Mouse (Mus musculus) T-helper 17 cell (primary cell): ENCODE measurements around the gene Olfr457.
"Not testable (repeated sequence)": the region's sequence is repeated elsewhere in the genome, so short reads cannot be mapped to it uniquely, and the experiment has no call there.

Experiments
- in situ Hi-C, 2 experiments: fragments of 300-600 bp; cut with MboI, MseI; formaldehyde crosslinking; loops; 1 replicate in 1 of 2; 2 replicates in 1 of 2; pipeline ENCODE4 v1.15.1; 2025; ENCODE audit warnings: high pct_unique_total_duplicates in 2 of 2

Gene Olfr457

DNA sequence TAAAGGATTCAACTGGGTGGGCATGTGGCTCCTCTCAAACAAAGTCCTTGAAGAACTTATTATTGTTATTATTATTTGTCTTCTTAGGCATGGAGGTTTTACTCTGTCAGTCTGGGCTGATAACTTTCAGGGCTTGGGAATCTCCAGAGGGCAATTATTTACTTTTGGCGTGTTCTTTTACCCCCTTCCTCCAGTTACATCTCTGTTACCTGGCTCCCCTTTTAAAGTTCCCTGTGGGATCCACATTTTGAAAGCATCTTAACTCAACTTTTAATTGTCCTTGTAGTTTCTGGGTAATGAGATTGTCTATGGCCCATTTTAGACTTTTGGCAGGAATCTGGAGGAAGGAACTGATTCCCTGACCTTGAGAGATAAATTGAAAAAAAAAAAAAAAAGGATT lies at the start of gene Olfr457:
TSS of gene Olfr457 (minus strand) at position 101 of the 400 bp plus-strand sequence.
- in situ Hi-C loops, result no loop called here

GRCm38 (mm10) chr6:42513461-42513860 lies 37.3 kb upstream of the Olfr457 start:
- in situ Hi-C loops, result no loop called here

DNA sequence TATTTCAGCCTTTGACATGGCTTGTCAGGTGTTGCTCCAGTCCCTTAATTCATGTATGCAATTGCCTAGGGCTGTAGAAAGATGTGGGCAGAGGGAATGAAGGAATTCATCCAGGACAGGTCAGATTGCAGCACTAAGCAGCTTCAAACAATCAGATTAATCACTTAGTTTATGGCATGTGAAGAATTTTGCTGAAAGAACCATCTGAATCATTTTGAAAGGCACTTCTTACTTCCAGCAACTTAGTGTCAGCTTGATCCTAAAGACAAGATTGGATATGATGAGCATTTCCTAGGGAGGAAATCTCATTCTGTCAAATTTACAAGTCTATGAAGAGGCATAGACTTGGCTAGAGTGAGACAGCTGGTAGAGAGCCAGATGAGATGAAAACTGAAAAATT lies 33.2 kb upstream of the Olfr457 start:
- in situ Hi-C loops, result no loop called here

DNA sequence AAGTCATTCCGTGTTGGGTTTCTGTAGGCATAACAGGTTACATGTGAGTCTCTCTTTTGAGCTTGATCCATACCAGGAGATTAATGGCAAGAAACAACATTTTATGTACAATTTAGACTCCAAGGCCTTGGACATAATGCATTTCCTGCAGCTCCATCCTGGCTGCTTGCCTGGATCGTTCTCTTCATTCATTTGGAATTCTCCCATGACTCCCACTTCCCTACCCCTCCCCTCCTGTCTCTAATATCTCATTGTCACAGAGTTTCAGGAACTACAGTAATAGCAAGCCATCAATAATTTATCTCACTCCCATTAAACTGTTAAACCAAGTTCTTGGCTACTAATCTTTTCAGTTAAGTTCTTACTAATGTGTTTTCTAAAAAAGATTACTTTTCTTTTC lies 27.3 kb upstream of the Olfr457 start:
- in situ Hi-C loops, result no loop called here

- in situ Hi-C loops, result no loop called here
These were observed 13.6 kb upstream of the Olfr457 start for GRCm38 (mm10) chr6:42489731-42490130.

GRCm38 (mm10) chr6:42487114-42487513 lies 11.0 kb upstream of the Olfr457 start, which contains the start of gene Olfr456:
Gene Olfr456 (minus strand): TSS chr6:42487214.
- in situ Hi-C loops, result no loop called here

DNA sequence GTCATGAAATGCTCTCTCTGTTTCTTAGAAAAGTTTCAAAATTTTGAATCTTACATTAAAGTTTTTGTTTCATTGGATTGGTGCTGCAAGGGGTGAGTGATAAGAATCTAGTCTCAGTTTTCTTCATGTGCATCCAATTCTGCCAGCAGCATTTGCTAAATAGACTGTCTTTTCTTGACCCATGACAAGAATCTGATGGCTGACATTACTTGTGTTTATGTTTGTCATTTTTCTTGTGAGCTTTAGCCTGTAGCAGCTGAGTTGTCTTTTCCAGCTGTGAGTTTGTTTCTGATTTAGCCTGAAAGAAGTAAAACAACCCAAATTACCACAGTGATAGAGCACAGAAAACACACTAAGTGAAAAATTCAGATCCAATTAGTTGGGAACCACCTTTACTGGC lies 8.5 kb upstream of the Olfr457 start:
- in situ Hi-C loops, result no loop called here

DNA sequence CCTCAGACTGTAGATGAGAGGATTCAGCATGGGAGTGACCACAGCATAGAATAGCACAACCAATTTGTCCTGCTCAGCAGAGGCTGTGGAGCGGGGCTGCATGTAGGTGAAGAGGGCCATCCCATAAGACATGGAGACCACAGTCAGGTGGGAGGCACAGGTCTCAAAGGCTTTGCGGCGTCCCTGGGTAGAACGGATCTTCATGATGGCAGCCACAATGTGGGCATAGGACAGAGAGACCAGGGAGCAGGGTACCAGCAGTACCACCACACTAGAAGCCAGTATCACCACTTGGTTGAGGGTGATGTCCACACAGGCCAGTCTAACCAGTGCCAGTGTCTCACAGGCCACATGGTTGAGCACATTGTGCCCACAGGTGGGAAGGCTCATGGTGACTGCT lies 4.8 kb downstream of the Olfr457 start:
- in situ Hi-C loops, result not testable (repeated sequence)

DNA sequence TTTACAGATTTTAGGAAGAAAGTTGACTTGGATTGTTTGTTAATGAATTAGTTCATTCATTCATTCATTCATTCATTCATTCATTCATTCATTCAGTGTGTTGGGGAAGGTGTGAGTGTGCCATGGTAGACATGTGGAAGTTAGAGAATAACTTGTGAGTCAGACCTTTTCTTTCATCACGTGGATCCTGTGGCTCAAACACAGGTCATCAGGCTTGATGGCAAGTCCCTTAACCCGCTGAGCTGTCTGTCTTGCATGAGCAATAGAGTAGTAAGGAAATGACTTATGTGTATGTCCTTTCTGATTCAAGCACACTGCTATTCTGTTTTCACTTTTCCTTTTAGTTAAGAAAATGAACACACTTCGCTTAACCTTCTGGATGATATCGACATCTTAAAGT lies 5.6 kb downstream of the Olfr457 start:
- in situ Hi-C loops, result no loop called here

DNA sequence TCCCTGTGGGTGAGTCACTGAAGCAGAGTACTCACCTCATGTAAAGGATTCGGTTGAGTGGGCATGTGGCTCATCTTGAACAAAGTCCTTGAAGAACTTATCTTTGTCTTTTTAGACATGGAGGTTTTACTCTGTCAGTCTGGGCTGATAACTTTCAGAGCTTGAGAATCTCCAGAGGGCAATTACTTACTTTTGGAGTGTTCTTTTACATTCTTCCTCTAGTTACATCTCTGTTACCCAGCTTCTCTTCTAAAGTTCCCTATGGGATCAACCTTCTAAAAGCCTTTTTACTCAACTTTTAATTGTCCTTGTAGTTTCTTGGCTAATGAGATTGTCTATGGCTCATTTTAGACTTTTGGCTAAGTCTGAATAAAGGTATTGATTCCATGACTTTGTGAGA lies 11.0 kb downstream of the Olfr457 start, which contains the start of gene Olfr458:
TSS of gene Olfr458 (minus strand) at position 101 of the 400 bp plus-strand sequence.
- in situ Hi-C loops, result no loop called here

- in situ Hi-C loops, result loop anchor here in 1 of 2 experiments (25.0 kb wide), 1 partner anchor 990 kb away; no protein-coding TSS in a partner anchor
These were observed 28.8 kb downstream of the Olfr457 start for GRCm38 (mm10) chr6:42447381-42447780.

GRCm38 (mm10) chr6:42444491-42444890 lies 31.6 kb downstream of the Olfr457 start:
- in situ Hi-C loops, result loop anchor here in 1 of 2 experiments (25.0 kb wide), 1 partner anchor 993 kb away; no protein-coding TSS in a partner anchor

GRCm38 (mm10) chr6:42441395-42441794 lies 34.7 kb downstream of the Olfr457 start:
- in situ Hi-C loops, result loop anchor here in 1 of 2 experiments (25.0 kb wide), 1 partner anchor 996 kb away; no protein-coding TSS in a partner anchor

GRCm38 (mm10) chr6:42435490-42435889 lies 40.6 kb downstream of the Olfr457 start:
- in situ Hi-C loops, result loop anchor here in 1 of 2 experiments (25.0 kb wide), 1 partner anchor 1002 kb away; no protein-coding TSS in a partner anchor

DNA sequence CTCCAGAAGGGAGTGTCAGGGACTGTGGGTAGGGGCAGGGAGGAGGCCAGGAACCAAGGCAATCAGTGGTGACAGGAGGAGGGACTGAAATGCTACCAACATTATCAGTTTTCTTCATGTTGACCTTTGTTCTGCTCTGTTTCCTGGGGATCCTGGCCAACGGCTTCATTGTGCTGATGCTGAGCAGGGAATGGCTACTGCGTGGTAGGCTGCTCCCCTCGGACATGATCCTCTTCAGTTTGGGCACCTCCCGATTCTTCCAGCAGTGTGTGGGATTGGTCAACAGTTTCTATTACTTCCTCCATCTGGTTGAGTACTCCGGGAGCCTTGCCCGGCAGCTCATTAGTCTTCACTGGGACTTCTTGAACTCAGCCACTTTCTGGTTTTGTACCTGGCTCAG lies 41.7 kb downstream of the Olfr457 start, which contains the start of gene Tas2r126:
TSS of gene Tas2r126 (plus strand) at position 90 of the 400 bp plus-strand sequence.
- in situ Hi-C loops, result loop anchor here in 1 of 2 experiments (25.0 kb wide), 1 partner anchor 1003 kb away; no protein-coding TSS in a partner anchor

GRCm38 (mm10) chr6:42433554-42433953 lies 42.6 kb downstream of the Olfr457 start:
- in situ Hi-C loops, result loop anchor here in 1 of 2 experiments (25.0 kb wide), 1 partner anchor 1004 kb away; no protein-coding TSS in a partner anchor

DNA sequence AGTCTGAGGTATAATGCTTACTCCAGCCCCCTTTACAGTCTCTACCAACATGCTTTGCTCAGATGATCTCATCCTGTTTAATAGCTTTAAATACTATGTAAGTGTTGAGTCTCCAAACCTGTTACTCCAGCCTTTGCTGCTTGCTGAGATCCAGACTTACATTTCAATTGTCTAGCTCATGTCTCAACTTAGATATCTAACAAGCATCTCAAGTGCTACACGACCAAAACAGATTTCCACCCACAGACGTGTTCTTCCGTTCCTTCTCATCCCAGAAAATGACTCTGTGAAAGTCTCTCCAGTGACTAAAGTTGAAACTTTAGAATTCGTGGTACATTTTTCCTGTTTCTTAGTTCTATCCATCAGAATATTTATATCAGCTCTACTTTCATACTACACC lies 49.8 kb downstream of the Olfr457 start:
- in situ Hi-C loops, result loop anchor here in 1 of 2 experiments (25.0 kb wide), 1 partner anchor 1011 kb away; no protein-coding TSS in a partner anchor

DNA sequence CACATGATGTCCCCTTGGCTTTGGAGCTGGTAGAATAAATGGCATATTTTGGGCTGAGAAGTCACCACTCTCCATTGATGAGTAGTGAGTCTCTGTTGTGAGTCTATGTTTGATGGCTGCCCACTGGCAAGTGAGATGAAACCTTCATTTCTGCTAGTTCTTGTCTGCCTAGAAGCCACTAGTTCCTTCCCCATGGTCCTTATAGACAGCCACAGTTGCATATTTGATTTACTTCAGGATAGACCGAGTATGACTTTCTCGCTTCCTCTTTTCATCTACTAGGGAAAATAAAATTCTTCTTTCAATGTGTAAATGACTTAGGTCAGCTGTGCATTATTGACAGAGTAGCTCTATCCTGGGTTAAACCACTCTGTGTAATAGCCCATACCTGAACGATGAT lies 51.7 kb downstream of the Olfr457 start:
- in situ Hi-C loops, result no loop called here

DNA sequence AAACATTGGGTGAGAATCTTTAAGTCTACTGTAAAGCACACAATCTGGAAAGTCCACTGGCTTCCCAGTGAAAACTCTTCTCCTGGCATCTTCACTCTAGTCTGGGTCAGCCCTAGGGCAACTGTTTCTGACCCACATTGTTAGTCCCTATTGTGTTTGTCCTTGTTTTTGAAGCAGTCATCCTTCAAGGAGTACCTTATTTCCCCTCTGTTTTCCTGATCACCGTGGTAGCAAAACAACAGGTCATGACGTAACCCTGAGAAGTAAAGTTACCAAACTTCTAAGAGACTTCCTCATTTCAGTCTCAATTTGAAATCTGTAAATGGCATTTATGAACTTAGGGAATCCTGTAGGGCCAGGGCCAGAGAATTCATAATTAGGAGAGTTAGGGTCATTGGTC lies 54.7 kb downstream of the Olfr457 start:
- in situ Hi-C loops, result no loop called here

GRCm38 (mm10) chr6:42419443-42419842 lies 56.7 kb downstream of the Olfr457 start:
- in situ Hi-C loops, result no loop called here
